Mouse (Mus musculus) liver, embryonic 14.5 days (tissue): ENCODE data around the gene Atp2b1. TPM values are rescaled to one million over a fixed set of nuclear protein-coding genes. Genes with fewer than 3 reads are reported as not detected.
"Not testable (repeated sequence)": the region's sequence is repeated elsewhere in the genome, so short reads cannot be mapped to it uniquely, and the experiment has no call there.

Experiments
- ATAC-seq: fragments of 200-750 bp; cut with Nextera tagmentation; 2 replicates; pipeline ENCODE4 v1.8.0; 2017; ENCODE audit warnings: moderate number of reproducible peaks, mild to moderate bottlenecking, moderate library complexity; ENCODE audit not compliant: insufficient read depth
- DNase-seq, 3 experiments: peaks; one replicate each; pipeline ENCODE4 v3.0.0-alpha.2; 2012 to 2013; ENCODE audit warnings: low read depth in 3 of 3, low spot score in 3 of 3
- H3K27ac ChIP-seq: fragments of 300-500 bp; sonication (generic); 2 replicates; pipeline ENCODE4 v1.5.1; 2014; ENCODE audit warnings: moderate library complexity, mild to moderate bottlenecking, control low read depth, inconsistent platforms
- H3K27me3 ChIP-seq: fragments of 300-500 bp; sonication (generic); 2 replicates; pipeline ENCODE4 v1.6.1; 2014; ENCODE audit warnings: mild to moderate bottlenecking, low read length, moderate library complexity; ENCODE audit not compliant: control insufficient read depth, insufficient read depth
- H3K36me3 ChIP-seq: fragments of 300-500 bp; sonication (generic); replicated peaks from 2 replicates; pipeline ENCODE4 v1.6.1; 2014; ENCODE audit warnings: low read depth; ENCODE audit not compliant: control insufficient read depth, insufficient read depth
- H3K4me1 ChIP-seq, 2 experiments: fragments of 200-500 bp in 1 of 2; fragments of 300-500 bp in 1 of 2; sonication (generic) in 1 of 2; replicated peaks; 2 replicates each; pipeline ENCODE4 v1.6.1; 2012 to 2014; ENCODE audit warnings: antibody characterized with exemption in 1 of 2, inconsistent platforms in 1 of 2, low read length in 1 of 2; ENCODE audit not compliant: control insufficient read depth in 2 of 2, insufficient read depth in 2 of 2
- H3K4me2 ChIP-seq: fragments of 300-500 bp; sonication (generic); 2 replicates; pipeline ENCODE4 v1.6.1; 2014; ENCODE audit warnings: low read depth, mild to moderate bottlenecking, control low read depth, moderate library complexity
- H3K4me3 ChIP-seq, 2 experiments: fragments of 200-500 bp in 1 of 2; fragments of 300-500 bp in 1 of 2; sonication (generic) in 1 of 2; 2 replicates each; pipeline ENCODE4 v1.5.1; 2012 to 2014; ENCODE audit warnings: low read depth in 2 of 2, low read length in 2 of 2, mild to moderate bottlenecking in 2 of 2, control low read depth in 1 of 2, inconsistent platforms in 1 of 2, moderate library complexity in 1 of 2; ENCODE audit not compliant: insufficient read depth in 1 of 2
- H3K9ac ChIP-seq: fragments of 300-500 bp; sonication (generic); replicated peaks from 2 replicates; pipeline ENCODE4 v1.6.1; 2014; ENCODE audit warnings: mild to moderate bottlenecking, control low read depth, moderate library complexity
- H3K9me3 ChIP-seq: fragments of 300-500 bp; sonication (generic); 2 replicates; pipeline ENCODE4 v1.6.1; 2016; ENCODE audit warnings: low read length, mixed read lengths; ENCODE audit not compliant: control insufficient read depth
- CTCF ChIP-seq: IDR thresholded peaks from 2 replicates; pipeline ENCODE4 v1.5.1; 2016; ENCODE audit warnings: antibody characterized with exemption, low read depth, control low read depth
- EP300 ChIP-seq: IDR thresholded peaks from 2 replicates; pipeline ENCODE4 v1.6.1; 2016; ENCODE audit warnings: antibody characterized with exemption, low read depth
- WGBS: fragments of 180-500 bp; shearing (Covaris S2); extraction: QIAGEN DNeasy Blood & Tissue Kit; methylation state at CpG from one replicate; pipeline ENCODE4 v1.1.7; 2014; ENCODE audit not compliant: insufficient replicate concordance; 5-methylcytosine and 5-hydroxymethylcytosine counted together
- polyA plus RNA-seq, 2 experiments: library from polyadenylated mRNA; depleted of rRNA in 1 of 2; stranded (reverse) in 1 of 2; unstranded in 1 of 2; fragments of >200 nt; fragmentation: Nextera tagmentation in 1 of 2; extraction: Ambion mirVana in 1 of 2; gene quantifications; 2 replicates each; pipeline versions ENCODE4 v1.2.1 to v1.2.3; 2012 to 2014

The Atp2b1 gene
- polyA plus RNA-seq, 2 experiments: 7.4 to 27.6 TPM

DNA sequence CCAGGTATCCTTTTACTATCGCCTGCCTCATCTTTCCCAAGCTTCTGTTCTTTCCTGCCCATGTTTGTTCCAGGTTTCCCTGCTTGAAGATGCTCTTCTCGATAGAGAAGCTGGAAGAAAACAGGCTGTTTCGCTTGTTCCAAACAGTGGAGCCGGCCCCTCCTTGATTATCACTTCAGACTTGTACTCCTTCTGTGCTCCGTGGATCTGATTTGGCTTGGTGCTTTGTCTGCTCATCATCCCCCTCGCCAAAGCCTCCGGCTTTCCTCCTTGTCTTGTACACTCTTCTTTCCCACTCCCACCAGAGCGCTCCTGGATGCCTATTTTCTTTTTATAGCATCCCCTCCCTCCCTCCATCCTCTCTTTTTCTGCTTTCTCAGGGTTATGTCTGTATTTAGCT is 79.0 kb downstream of the Atp2b1 start:
- Histone ChIP-seq H3K27me3 (no peaks in the 10 kb centered on the region), H3K36me3 (peaks cover 14% of the 10 kb centered on the region), H3K27ac (no peak overlapping the region), H3K4me1 (no peaks in the 10 kb centered on the region), H3K9me3 (no peaks in the 10 kb centered on the region), H3K4me2 (no peak overlapping the region), H3K9ac (no peak overlapping the region), H3K4me3 (no peak overlapping the region)
- ATAC-seq: no peak
- no peak for DNase-seq
- TF ChIP-seq EP300 (no peak), CTCF (no peak)
- WGBS: 86% methylated on average over 8 of the region's 8 CpGs

DNA sequence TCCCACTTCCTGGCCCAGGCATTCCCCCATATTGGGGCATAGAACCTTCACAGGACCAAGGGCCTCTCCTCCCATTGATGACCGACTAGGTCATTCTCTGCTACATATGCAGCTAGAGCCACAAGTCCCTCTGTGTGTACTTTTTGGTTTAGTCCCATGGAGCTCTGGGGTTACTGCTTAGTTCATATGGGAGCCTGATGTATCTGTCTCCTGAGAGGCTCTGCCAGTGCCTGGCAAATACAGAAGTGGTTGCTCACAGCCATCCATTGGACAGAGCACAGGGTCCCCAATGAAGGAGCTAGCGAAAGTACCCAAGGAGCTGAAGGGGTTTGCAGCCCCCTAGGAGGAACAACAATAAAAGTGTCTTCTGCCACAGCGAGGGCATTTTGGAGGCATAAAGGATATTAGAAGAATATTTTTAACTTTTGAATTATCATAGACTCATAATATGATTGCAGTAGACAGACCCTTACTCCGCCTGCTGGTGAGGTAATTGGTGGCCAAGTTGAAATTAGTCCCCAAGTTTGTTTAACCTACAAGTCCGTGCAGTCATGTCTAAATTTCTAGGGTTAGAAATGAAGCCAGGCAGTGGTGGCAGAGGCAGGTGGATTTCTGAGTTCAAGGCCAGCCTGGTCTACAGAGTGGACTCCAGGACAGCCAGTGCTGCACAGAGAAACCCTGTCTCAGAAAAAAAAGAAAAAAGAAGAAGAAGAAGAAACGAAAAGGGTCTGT is 81.0 kb downstream of the Atp2b1 start:
- H3K9me3 ChIP-seq, H3K9ac ChIP-seq, H3K4me2 ChIP-seq, H3K27ac ChIP-seq, DNase-seq, H3K4me3 ChIP-seq, H3K4me1 ChIP-seq, H3K27me3 ChIP-seq, ATAC-seq: not testable (repeated sequence)
- H3K36me3 ChIP-seq: peaks cover 14% of the 10 kb centered on the region
- 86% methylated on average over 6 of the region's 6 CpGs for WGBS

DNA sequence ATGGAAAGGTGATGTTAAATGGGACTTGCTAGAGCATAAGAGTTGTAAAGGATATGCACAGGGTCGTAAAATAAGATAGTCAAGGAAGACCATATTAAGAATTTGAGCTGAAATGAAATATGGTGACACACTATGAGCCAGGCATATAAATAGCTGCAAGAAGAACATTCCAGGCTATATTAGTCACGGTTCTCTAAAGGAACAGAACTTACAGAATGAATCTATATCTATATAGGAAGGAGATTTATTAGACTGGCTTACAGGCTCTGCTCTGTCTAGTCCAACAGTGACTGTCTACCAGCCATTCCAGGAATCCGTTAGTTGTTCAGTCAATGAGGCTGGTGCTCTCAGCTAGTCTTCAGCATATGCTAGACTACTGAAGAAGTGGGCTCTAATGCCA is 90.7 kb downstream of the Atp2b1 start:
- peaks cover 6% of the 10 kb centered on the region; the same call in 1 of the 2 replicates for H3K36me3 ChIP-seq
- no peak for ATAC-seq

DNA sequence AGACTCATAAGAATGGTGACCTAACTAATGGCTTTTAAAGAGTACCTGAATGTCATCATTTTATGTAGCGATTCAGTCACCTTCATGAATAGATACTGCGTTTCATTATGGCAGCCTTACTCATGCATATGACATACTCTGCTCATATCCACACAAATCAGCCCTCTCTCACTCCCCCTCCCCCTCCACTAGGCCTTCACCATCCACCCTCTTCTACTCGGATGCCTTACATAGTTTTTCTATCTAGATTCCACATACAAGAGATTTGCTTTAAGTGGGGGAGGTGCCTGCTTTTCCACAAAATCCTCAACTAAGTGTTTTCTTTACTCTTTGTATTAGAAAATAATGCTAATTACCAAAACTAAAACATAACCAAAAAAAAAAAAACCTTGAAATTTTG is 96.9 kb downstream of the Atp2b1 start:
- no peak for TF ChIP-seq CTCF
- no peak for TF ChIP-seq EP300
- WGBS: 63% methylated on average over 3 of the region's 3 CpGs

More for the DNA sequence above, 90.7 kb downstream of the Atp2b1 start:
- Histone ChIP-seq H3K9ac (no peak overlapping the region), H3K27me3 (no peaks in the 10 kb centered on the region), H3K4me2 (no peak overlapping the region), H3K27ac (no peak overlapping the region), H3K9me3 (no peaks in the 10 kb centered on the region), H3K4me1 (no peaks in the 10 kb centered on the region), H3K4me3 (no peak overlapping the region)
- TF ChIP-seq EP300 (no peak), CTCF (no peak)
- DNase-seq: no peak
- WGBS: 83% methylated on average over 3 of the region's 3 CpGs

DNA sequence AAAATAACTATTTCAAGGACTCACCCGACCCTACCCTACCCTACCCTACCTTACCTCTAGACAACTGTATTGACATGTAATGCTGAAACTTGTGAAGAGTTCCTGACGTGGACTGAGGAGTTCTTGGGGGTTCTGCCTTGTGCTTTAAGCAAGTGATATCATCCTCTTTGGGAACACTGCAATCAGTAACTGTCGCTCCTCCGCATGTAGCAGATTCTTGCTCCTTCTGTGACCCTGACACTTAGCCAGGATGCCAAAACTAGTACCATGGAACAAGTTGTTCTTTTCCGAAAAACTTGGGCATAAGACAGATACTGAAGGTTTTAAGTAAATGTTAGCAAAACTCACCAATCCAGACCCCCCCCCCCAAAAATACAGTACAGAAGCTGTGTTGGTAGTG is 97.9 kb downstream of the Atp2b1 start:
- peaks cover 12% of the 10 kb centered on the region; the same call in 1 of the 2 replicates for H3K36me3 ChIP-seq
- ATAC-seq (no peak), DNase-seq (no peak)
- H3K4me1 ChIP-seq: no peaks in the 10 kb centered on the region
- H3K4me2 ChIP-seq: no peak overlapping the region
- no peak overlapping the region for H3K27ac ChIP-seq
- no peaks in the 10 kb centered on the region for H3K27me3 ChIP-seq
- no peaks in the 10 kb centered on the region for H3K9me3 ChIP-seq
- no peak overlapping the region for H3K9ac ChIP-seq
- TF ChIP-seq CTCF (no peak), EP300 (no peak)
- H3K4me3 ChIP-seq: no peak overlapping the region
- WGBS: 72% methylated on average over 5 of the region's 5 CpGs

More for the DNA sequence above, 96.9 kb downstream of the Atp2b1 start:
- Histone ChIP-seq H3K4me3 (no peak overlapping the region), H3K9ac (no peak overlapping the region), H3K36me3 (peaks cover 10% of the 10 kb centered on the region; the same call in 1 of the 2 replicates), H3K4me2 (no peak overlapping the region), H3K27me3 (no peaks in the 10 kb centered on the region), H3K27ac (no peak overlapping the region), H3K4me1 (no peaks in the 10 kb centered on the region), H3K9me3 (no peaks in the 10 kb centered on the region)
- DNase-seq (no peak), ATAC-seq (no peak)
